8 mouse cellular contexts compared by ENCODE assay signal in genomic region chrX:95968594-95968965, GRCm38 (mm10). TPM values are rescaled to one million over a fixed set of nuclear protein-coding genes. Genes with fewer than 3 reads are reported as not detected.
A peak's percentile ranks its signal among the peaks of the same experiment; 100 is the strongest.
DNase-seq lines count a peak whose midpoint lies in the region; ATAC-seq lines count a peak whose summit lies in the region.

No protein-coding gene starts in this region.

- H3K9ac ChIP-seq in heart, embryonic 14.5 days (ENCODE audit: low read length) = peak overlapping the region; percentile 62; the same call in 1 of the 2 replicates
- peak overlapping the region; percentile 66 for H3K9ac ChIP-seq in liver, embryonic 11.5 days (ENCODE audit: low read depth, low read length)
- H3K9ac ChIP-seq in stomach, embryonic 15.5 days = no peak overlapping the region

- peak; percentile 88 for ATAC-seq in heart, embryonic 14.5 days (ENCODE audit: insufficient number of reproducible peaks, insufficient read depth, low FRiP score, low read depth)
- peak; percentile 90 for ATAC-seq in liver, embryonic 11.5 days (replicated peaks; ENCODE audit: low FRiP score)
- ATAC-seq in stomach, embryonic 15.5 days (ENCODE audit: insufficient read depth, low FRiP score, low read depth) = peak; percentile 91

- H3K4me3 ChIP-seq in heart, embryonic 14.5 days (ENCODE audit: control insufficient read depth in 1 of 2, insufficient read depth in 1 of 2, low read depth in 1 of 2, low read length in 2 of 2) = peak overlapping the region; percentile 43 to 48
- H3K4me3 ChIP-seq in liver, embryonic 11.5 days (ENCODE audit: low read depth, low read length) = peak overlapping the region; percentile 46
- H3K4me3 ChIP-seq in stomach, embryonic 15.5 days (replicated peaks) = peak overlapping the region; percentile 42

- no peaks in the 10 kb centered on the region for H3K27me3 ChIP-seq in heart, embryonic 14.5 days (ENCODE audit: control insufficient read depth, insufficient read depth, low read length)
- H3K27me3 ChIP-seq in liver, embryonic 11.5 days (replicated peaks; ENCODE audit: control insufficient read depth, insufficient read depth, low read length) = no peaks in the 10 kb centered on the region
- H3K27me3 ChIP-seq in stomach, embryonic 15.5 days (replicated peaks) = no peaks in the 10 kb centered on the region

- H3K4me1 ChIP-seq in heart, embryonic 14.5 days (ENCODE audit: control insufficient read depth in 2 of 2, insufficient read depth in 2 of 2, low read length in 2 of 2) = no peaks in the 10 kb centered on the region
- H3K4me1 ChIP-seq in liver, embryonic 11.5 days (replicated peaks; ENCODE audit: control insufficient read depth, insufficient read depth, low read length) = no peaks in the 10 kb centered on the region
- no peaks in the 10 kb centered on the region for H3K4me1 ChIP-seq in stomach, embryonic 15.5 days

- H3K27ac ChIP-seq in heart, embryonic 14.5 days (replicated peaks in 1 of 2; ENCODE audit: control insufficient read depth in 1 of 2, insufficient read depth in 1 of 2, low read depth in 2 of 2, low read length in 2 of 2) = peak overlapping the region; percentile 28 to 29; a peak in 2 of 4 replicates
- H3K27ac ChIP-seq in liver, embryonic 11.5 days (ENCODE audit: low read depth, low read length) = peak overlapping the region; percentile 76
- H3K27ac ChIP-seq in stomach, embryonic 15.5 days = no peak overlapping the region

- H3K36me3 ChIP-seq in heart, embryonic 14.5 days (ENCODE audit: control insufficient read depth, insufficient read depth, low read length) = no peaks in the 10 kb centered on the region
- no peaks in the 10 kb centered on the region for H3K36me3 ChIP-seq in liver, embryonic 11.5 days (ENCODE audit: control insufficient read depth, insufficient read depth, low read length)
- H3K36me3 ChIP-seq in stomach, embryonic 15.5 days = no peaks in the 10 kb centered on the region

- 21% methylated on average over 6 of the region's 6 CpGs for WGBS in heart, embryonic 14.5 days
- WGBS in liver, embryonic 11.5 days = 17% methylated on average over 6 of the region's 6 CpGs
- 22% methylated on average over 6 of the region's 6 CpGs for WGBS in stomach, embryonic 15.5 days

- H3K9me3 ChIP-seq in heart, embryonic 14.5 days (ENCODE audit: control insufficient read depth, low read length) = no peaks in the 10 kb centered on the region
- H3K9me3 ChIP-seq in liver, embryonic 11.5 days (ENCODE audit: control insufficient read depth, low read length) = no peaks in the 10 kb centered on the region
- no peaks in the 10 kb centered on the region for H3K9me3 ChIP-seq in stomach, embryonic 15.5 days

- peak overlapping the region; percentile 68 for H3K4me2 ChIP-seq in heart, embryonic 14.5 days (ENCODE audit: low read length)
- H3K4me2 ChIP-seq in liver, embryonic 11.5 days = peak overlapping the region; percentile 78
- peak overlapping the region; percentile 64 for H3K4me2 ChIP-seq in stomach, embryonic 15.5 days

- DNase-seq in CD4-positive, CD25-positive, alpha-beta regulatory T cell, adult 2 months (ENCODE audit: low read depth, low spot score) = peak; percentile 91
- peak; percentile 62 for DNase-seq in c-Kit-negative CD71-positive TER-119-positive erythroid progenitor cells, embryonic 14.5 days (ENCODE audit: low read depth, low spot score)
- DNase-seq in fibroblast of lung, adult 2 months (ENCODE audit: low read depth) = peak; percentile 54
- DNase-seq in kidney, postnatal 10 days = peak; percentile 82
- DNase-seq in liver, embryonic 11.5 days (ENCODE audit: low spot score) = peak; percentile 65
- DNase-seq in naive thymus-derived CD4-positive, alpha-beta T cell, adult 2 months (ENCODE audit: low read depth) = peak; percentile 88

RNA-seq across cellular contexts. Expression of gene Las1l, which starts 11.8 kb away (rescaled TPM):
- polyA plus RNA-seq in heart, embryonic 14.5 days (2014; fragmentation: Nextera tagmentation; extraction: Ambion mirVana) = 37.6 and 41.5 TPM in 2 replicates
- polyA plus RNA-seq in liver, embryonic 11.5 days (2014; fragmentation: Nextera tagmentation; extraction: Ambion mirVana) = 58.1 and 64.2 TPM in 2 replicates
- polyA plus RNA-seq in stomach, embryonic 15.5 days (2015; fragmentation: Nextera tagmentation; extraction: Ambion mirVana) = 56.3 and 62.0 TPM in 2 replicates
